Mouse (Mus musculus): ENCODE data around the gene Edil3. TPM values are rescaled to one million over a fixed set of nuclear protein-coding genes. Genes with fewer than 3 reads are reported as not detected.

Edil3 gene
- 2.2 TPM for polyA plus RNA-seq (2014; fragmentation: Illumina TruSeq; extraction: RNeasy Lipid Tissue Mini Kit (QIAGEN cat#74804); ENCODE audit: low read depth, low replicate concordance)

GRCm38 (mm10) chr13:88821440-88822331 is at the start of gene Edil3:
TSS of gene Edil3 (plus strand) at chr13:88821472.

